Mouse (Mus musculus) adipose tissue, adult 10 weeks (tissue): ENCODE measurements around the gene Sac3d1. TPM values are rescaled to one million over a fixed set of nuclear protein-coding genes. Genes with fewer than 3 reads are reported as not detected.

Source experiments
- polyA plus RNA-seq: library from polyadenylated mRNA; stranded (reverse); fragments of 350-450 nt; fragmentation: Illumina TruSeq; extraction: RNeasy Lipid Tissue Mini Kit (QIAGEN cat#74804); gene quantifications from one replicate; pipeline ENCODE4 v1.2.3, GENCODE M21; 2014; ENCODE audit warnings: low read depth, low replicate concordance

Gene Sac3d1
- polyA plus RNA-seq = 10.6 TPM

DNA sequence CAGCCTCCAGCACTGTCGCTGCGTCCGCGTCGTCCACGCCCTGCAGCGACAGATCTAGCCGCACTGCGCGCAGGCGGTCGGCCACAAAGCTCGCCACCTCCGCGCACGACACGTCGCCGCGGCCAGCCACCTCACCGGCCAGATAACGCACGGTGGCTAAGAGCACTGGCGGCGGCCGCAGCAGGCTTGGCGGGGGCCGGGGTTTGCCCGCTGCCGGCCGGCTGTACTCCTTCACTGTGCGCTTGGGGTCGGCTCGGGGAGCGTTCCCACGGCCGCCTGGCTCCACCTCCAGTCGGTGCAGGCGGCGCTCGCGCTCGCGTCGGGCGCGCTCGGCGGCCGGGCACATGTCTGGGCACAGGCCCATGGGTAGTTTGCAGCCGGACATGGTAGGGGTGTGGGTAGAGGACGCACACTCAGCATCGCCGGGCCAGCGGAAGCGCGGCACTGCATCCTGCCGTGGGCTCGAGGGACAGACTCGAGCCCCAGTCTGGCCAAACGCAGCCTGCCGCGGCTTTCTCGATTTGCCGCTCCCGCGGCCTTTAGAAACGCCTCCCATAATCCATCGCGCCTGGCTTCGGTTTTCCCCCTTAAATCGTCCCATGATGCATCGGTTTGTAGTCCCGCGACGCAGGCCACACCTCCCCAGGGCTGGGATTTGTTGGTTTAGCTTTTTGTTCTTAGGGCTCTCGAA is at the start of gene Sac3d1:
TSS of gene Sac3d1 (minus strand) at position 665 of the 691 bp plus-strand sequence.

DNA sequence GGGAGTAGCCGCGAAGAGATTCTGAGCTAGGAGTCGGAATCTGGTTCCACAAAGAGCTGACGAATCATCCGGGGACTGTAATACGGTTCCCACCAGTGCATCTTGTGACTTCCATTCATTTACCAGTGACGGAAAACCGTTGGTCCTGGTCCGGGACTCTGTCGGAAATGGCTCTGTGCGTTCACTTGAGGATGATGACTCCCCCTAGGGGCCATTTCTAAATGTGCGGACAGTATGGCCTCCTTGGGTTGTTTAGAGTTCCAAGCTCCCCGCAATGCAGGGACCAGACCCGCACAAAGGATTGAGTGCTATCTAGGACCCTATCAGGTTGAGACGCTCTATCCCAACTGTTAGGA is 22.9 kb upstream of the Sac3d1 start, which contains the start of gene Arl2:
TSS of gene Arl2 (minus strand) at position 155 of the 356 bp plus-strand sequence.

DNA sequence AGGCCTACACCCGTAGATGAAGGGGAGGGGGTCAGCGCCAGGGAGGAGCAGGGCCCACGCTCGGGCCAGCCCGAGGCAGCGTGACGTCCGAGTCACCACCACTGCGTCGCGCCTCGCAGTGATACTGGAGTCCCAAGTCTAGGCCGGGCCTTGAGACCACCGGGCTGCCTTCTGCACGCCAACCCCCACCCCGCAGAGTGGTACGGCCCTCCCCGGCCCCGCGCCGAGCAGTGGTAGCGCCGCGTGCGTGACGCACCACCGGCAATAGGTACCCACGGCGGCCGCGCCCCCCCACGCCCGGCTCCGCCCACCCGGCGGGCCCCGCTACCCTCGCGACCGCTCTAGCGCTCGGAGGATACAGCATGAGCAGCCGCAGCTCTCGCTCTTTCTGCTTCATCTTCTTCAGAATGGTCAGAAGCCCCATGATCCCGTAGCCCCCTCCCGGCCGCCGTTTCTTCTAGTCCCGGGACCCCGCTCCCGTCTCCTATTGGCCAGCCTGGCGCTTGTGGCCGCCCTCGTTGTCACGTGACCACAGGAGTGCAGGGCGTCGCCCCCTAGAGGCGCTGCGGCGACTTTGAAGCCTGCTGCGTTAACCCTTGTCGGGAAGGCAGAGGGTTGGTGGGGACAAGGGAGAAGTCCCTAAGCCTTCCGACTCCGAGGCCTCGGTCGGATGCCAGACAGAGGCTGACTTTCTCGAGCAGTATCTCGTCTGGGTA is 22.4 kb upstream of the Sac3d1 start, which contains the start of gene Batf2:
TSS of gene Batf2 (plus strand) at position 306 of the 716 bp plus-strand sequence.

DNA sequence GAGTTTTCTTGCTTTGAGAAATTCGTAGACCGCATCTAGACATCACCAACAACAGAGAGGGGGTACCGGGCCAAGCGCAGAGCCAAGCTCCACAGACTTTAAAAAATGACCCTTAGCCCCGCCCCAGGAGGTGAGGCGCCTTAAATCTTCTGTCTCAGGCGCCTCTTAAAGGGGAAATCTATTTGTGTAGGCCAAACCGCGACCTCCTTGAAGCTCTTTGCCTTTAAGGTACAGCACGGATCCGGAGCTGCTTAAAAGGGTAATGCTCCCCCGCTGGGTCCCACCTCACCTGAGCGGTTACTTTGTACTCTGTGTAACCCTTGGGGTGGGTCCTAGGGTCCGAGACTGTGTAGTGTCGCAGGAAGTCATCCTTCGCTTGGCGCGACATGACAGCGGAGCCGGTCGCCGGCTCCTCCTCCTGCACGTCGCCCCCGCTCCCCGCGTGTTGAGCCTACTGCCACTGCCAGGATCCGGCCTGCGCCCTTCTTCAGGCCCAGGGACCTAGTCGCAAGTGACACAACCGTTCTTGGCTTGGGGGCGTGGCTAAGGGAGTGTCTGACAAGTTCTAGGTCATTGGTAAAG is 9.4 kb upstream of the Sac3d1 start, which contains the start of gene Snx15:
TSS of gene Snx15 (minus strand) at position 545 of the 582 bp plus-strand sequence.

DNA sequence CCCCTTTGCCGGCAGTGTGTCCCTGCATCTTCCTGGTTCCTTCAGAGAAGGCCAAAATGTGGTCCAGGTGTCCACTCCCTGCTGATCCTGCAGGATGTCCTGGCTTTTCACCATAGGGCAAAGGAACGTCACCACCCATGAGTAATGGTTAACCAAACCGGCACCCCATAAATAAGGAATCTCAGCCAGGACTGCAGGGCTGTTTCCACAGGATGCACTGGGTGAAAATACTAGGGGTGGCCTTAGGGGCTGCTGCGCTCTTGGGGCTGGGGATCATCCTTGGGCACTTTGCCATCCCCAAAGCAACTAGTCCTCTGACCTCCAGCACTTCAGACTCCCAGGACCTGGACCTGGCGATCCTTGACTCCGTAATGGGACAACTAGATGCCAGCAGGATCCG is 12.9 kb downstream of the Sac3d1 start, which contains the start of gene Naaladl1:
TSS of gene Naaladl1 (plus strand) at position 197 of the 400 bp plus-strand sequence.

DNA sequence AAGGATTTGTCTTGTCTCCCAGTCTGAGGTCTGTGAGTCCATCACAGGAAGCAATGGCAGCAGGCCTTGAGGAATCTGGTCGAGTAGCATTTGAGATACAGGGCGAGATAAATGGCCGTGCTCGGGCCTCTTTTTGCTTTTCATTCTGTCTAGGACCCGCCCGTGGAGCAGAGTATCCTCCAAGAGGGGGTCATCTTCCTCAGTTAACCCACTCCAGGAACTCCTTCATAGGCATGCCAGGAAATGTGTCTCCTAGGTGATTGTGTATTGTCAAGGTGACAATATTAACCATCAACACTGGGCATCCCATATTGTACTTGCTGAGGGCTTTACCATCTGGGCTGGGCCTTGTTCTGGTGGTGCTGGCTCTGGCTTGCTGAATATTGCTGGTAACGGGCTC is 24.3 kb downstream of the Sac3d1 start, which contains the start of gene AC131692.1:
TSS of gene AC131692.1 (plus strand) at position 301 of the 400 bp plus-strand sequence.

GRCm38 (mm10) chr19:6084478-6085248 is 33.8 kb downstream of the Sac3d1 start, which contains the start of the genes Zfpl1 and Cdca5:
Gene Zfpl1, minus strand, starts transcription at chr19:6084956.
Gene Cdca5, plus strand, starts transcription at chr19:6084983.

GRCm38 (mm10) chr19:6082156-6082555 is 36.3 kb downstream of the Sac3d1 start, which contains the start of gene Gm28374:
Gene Gm28374, minus strand, starts transcription at chr19:6082256.

DNA sequence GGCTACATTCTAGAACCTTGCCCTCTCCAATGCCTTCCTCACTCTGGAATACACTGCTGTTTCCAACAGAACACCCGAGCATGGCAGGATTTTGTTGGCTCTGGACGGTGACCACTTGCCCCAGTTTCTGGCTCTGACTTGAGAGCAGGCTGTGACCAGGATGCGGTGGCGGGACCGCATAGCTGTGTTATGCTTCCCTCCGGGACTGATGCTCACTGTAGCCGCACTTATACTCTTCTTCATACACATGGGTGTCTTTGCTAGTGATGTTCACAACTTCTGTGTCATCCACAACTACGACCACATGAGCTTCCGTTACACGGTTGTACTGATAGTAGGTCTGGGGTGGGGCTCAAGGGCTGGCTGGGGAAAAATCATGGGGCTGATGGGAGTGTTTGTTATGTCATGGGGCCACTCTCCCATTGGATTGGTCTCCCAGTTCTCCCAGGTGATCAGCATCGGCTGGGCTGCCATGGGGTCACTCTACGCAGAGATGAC is 38.4 kb downstream of the Sac3d1 start, which contains the start of gene Tmem262:
TSS of gene Tmem262 (plus strand) at position 51 of the 498 bp plus-strand sequence.

DNA sequence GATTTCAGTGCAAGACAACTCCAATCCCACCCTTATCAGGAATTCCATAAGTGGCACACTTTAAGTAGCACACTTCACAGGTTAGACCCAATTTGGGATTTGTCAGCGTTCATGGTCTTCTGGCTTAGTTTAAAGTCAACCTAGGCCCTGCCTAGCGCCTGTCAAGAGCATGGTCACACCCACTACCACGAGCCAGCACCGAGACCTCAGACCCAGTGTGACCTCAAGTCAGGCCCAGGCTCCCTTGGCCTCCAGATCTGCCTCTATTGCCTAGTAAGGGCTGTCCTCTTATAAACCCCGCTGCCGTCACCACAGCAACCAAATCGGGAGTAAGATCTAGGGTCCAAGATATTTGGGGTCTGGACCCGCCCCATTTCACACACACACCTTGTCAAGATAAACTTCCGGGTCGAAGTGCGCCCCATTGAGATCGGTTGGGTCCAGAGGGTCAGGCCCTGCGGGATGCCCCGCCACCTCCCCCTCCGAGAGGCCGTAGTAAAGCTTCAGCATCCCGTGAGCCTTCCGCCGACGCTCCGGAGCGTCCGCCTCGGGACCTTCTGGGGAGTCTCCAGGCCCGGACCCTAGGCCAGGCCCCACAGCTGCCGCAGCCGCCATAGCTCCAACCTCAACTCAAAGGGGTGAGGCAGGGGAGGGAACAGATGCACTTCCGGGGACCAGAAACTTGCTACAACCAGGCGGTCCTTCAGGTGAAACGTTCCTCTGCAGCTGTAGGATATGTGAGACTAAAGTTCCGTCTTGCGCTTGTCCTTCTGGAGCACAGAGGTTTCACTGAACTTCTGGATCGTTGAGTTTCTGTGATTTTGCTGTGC is 41.7 kb downstream of the Sac3d1 start, which contains the start of gene Vps51:
TSS of gene Vps51 (minus strand) at position 668 of the 830 bp plus-strand sequence.

GRCm38 (mm10) chr19:6067724-6068415 is 50.6 kb downstream of the Sac3d1 start, which contains the start of gene Tm7sf2:
Gene Tm7sf2, minus strand, starts transcription at chr19:6068373.

Other genes with a start within 250 kb of the Sac3d1 start
- 8.9 TPM for gene Frmd8, start 243.4 kb downstream of the Sac3d1 start, polyA plus RNA-seq
- gene Slc25a45, start 240.8 kb downstream of the Sac3d1 start, polyA plus RNA-seq = 18.2 TPM
- 0.92 TPM for gene Tigd3, start 224.5 kb downstream of the Sac3d1 start, polyA plus RNA-seq
- 49.7 TPM for gene Dpf2, start 205.6 kb downstream of the Sac3d1 start, polyA plus RNA-seq
- 6.9 TPM for gene Cdc42ep2, start 193.8 kb downstream of the Sac3d1 start, polyA plus RNA-seq
- gene Pola2, start 154.4 kb downstream of the Sac3d1 start, polyA plus RNA-seq = 16.5 TPM
- not detected for gene Slc22a20, start 132.5 kb downstream of the Sac3d1 start, polyA plus RNA-seq
- 67.4 TPM for gene Capn1, start 102.8 kb downstream of the Sac3d1 start, polyA plus RNA-seq
- gene Syvn1, start 72.1 kb downstream of the Sac3d1 start, polyA plus RNA-seq = 75.1 TPM
- 40.4 TPM for gene Mrpl49, start 60.9 kb downstream of the Sac3d1 start, polyA plus RNA-seq
- gene Fau, start 60.8 kb downstream of the Sac3d1 start, polyA plus RNA-seq = 1,555 TPM
- 32.8 TPM for gene Znhit2, start 57.5 kb downstream of the Sac3d1 start, polyA plus RNA-seq
- 73.5 TPM for gene Tm7sf2, start 50.3 kb downstream of the Sac3d1 start, polyA plus RNA-seq
- 36.4 TPM for gene Vps51, start 41.4 kb downstream of the Sac3d1 start, polyA plus RNA-seq
- gene Tmem262, start 38.6 kb downstream of the Sac3d1 start, polyA plus RNA-seq = 0.74 TPM
- gene Gm28374, start 36.4 kb downstream of the Sac3d1 start, polyA plus RNA-seq = not detected
- gene Zfpl1, start 33.7 kb downstream of the Sac3d1 start, polyA plus RNA-seq = 51.5 TPM
- gene Cdca5, start 33.7 kb downstream of the Sac3d1 start, polyA plus RNA-seq = 0.98 TPM
- gene AC131692.1, start 24.2 kb downstream of the Sac3d1 start, polyA plus RNA-seq = 2.4 TPM
- not detected for gene Naaladl1, start 12.9 kb downstream of the Sac3d1 start, polyA plus RNA-seq
- gene Snx15, start 9.7 kb upstream of the Sac3d1 start, polyA plus RNA-seq = 20.6 TPM
- gene Batf2, start 22.3 kb upstream of the Sac3d1 start, polyA plus RNA-seq = 1.4 TPM
- gene Arl2, start 22.9 kb upstream of the Sac3d1 start, polyA plus RNA-seq = 52.1 TPM
- 0.65 TPM for gene Majin, start 65.7 kb upstream of the Sac3d1 start, polyA plus RNA-seq
- gene Gpha2, start 107.7 kb upstream of the Sac3d1 start, polyA plus RNA-seq = 0.84 TPM
- gene Ppp2r5b, start 117.2 kb upstream of the Sac3d1 start, polyA plus RNA-seq = 33.8 TPM
- gene Atg2a, start 123.0 kb upstream of the Sac3d1 start, polyA plus RNA-seq = 14.8 TPM
- 53.9 TPM for gene Ehd1, start 158.1 kb upstream of the Sac3d1 start, polyA plus RNA-seq
- 15.2 TPM for gene Cdc42bpg, start 187.8 kb upstream of the Sac3d1 start, polyA plus RNA-seq
- 23.6 TPM for gene Men1, start 216.3 kb upstream of the Sac3d1 start, polyA plus RNA-seq
- 36.8 TPM for gene Map4k2, start 222.5 kb upstream of the Sac3d1 start, polyA plus RNA-seq
- 195 TPM for gene Sf1, start 245.0 kb upstream of the Sac3d1 start, polyA plus RNA-seq